Mouse (Mus musculus) kidney, adult 8-10 months (tissue): ENCODE measurements around the gene Pigb.
A peak's percentile ranks its signal among the peaks of the same experiment; 100 is the strongest.

ENCODE experiments used
- DNase-seq, 2 experiments: peaks; one replicate each; pipeline ENCODE4 v3.0.0; 2022

The Pigb gene

GRCm38 (mm10) chr9:73045204-73045603 is 5.0 kb upstream of the Pigb start:
- no peak for DNase-seq

DNA sequence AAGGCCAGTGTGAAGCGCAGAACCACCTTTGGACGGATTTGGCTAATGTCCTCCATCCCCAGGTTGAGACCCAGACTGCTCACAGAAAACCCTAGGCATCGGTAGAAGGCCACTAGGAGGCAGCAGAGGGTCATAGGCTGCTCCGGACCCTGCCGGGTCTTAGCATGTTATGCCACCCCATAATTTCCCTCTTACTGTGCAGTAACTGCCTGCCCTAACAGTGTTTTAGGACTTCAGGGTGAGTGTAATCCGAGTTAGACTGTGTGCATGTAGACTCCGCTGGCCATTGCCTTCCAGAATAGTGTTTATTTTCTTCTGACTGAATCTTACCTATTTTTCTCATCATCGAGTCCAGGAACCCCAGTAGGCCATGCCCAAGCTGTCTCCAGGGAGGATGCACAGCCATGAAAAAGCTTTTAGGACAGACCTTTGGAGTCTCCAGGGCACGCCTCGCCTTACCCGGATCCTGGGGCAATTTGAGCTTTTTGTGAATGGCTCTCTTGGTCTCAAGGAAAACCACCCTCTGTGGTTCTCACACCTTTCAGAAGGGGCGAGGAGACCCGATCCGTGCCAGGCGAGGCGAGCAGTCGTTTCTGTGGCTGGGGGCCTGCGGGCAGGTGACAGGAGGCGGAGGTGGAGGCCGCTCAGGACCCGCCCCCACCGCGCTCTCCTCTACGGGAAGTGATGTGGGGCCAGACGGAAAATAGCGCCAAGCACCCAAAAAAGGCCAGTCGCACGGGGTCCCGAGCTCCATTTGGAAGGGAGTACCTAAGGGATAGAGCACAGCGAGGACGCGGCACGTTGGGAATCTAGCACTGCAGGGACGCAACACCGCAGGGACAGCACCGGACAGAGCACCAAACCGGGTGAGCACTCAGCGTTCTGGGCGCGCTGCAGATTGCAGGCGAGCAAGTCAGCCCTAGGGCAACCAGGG is 4.2 kb upstream of the Pigb start, which contains the start of gene Rab27a:
Gene Rab27a (plus strand): TSS at position 709 of the 934 bp plus-strand sequence.
- DNase-seq = peak; percentile 83 to 89

DNA sequence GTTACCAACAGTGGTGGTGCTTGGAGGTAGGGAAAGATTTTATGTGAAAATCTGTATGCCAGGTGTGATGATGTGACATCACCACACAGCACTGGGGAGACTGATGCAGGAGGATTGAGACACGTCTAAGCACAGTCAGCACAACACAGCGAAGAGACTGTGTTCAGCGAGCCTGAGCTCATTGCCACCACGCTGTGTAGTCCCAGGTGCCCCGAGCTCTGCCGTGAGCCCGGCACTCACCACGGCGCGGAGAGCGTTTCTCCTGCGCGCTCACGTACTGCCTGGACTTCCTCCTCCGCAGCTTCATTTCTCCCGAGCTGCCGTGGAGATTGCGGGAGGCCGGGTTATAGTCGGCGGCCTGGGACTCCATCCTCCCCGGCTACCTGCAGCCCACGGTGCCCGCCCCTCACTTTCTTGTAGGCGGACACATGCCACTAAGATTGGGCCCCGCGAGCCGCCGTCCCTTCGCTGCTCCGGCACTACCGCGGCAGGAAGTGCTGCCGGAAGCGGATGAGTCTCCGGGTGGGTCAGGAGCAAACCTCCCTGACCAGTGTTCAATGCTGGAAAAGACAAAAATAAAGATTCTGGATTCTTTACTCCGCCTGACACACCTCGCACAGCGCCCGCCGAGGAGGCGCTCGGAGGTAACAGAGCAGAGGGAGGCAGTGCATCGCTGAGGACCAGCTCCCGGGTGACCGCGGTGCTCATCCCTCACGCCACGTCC is 794 bp downstream of the Pigb start:
- peak; percentile 91 to 93 for DNase-seq

- DNase-seq = no peak
These were observed 6.8 kb downstream of the Pigb start for GRCm38 (mm10) chr9:73033406-73033805.

GRCm38 (mm10) chr9:73031421-73031820 is 8.8 kb downstream of the Pigb start:
- DNase-seq = no peak

- DNase-seq = no peak
These were observed 9.7 kb downstream of the Pigb start for GRCm38 (mm10) chr9:73030443-73030842.

GRCm38 (mm10) chr9:73025818-73026636 is 14.2 kb downstream of the Pigb start:
- no peak for DNase-seq

GRCm38 (mm10) chr9:73020566-73021097 is 19.5 kb downstream of the Pigb start:
- DNase-seq = no peak

DNA sequence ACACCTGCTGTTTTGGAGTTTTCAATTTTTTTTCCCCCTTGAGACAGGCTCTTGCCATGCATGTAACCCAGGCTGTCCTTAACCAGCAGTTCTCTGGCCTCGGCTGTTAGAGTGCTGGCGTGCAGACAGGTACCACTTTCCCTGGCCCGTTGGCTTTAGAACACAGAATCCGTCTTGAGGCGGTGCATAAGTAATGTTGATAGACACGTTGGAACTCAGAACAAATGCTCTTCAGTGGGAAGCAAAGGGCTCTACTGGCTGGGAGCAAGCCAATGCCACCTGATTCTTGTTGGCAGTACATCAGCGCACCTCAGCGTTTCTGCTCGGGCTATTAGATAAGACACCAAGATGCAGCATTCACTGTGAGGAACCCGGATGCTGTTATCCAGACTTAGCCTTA is 20.3 kb downstream of the Pigb start:
- DNase-seq = no peak

GRCm38 (mm10) chr9:73014724-73015123 is 25.5 kb downstream of the Pigb start:
- no peak for DNase-seq

DNA sequence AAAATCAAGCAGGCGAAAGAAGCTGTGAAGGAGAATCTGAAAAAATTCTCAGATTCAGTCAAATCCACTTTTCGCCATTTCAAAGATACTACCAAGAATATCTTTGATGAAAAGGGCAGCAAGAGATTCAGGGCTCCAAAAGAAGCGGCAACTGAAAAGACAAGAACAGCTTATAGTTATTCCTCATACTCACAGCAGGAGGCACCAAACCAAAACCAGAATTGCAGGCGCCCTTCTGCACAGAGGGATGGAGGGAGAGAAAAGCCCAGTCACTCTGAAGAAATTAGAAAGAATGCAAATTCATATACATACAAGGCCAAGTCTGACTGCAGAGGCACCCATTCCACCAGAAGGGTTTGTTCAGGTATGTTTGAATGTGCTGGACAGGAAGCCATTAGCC is 27.5 kb downstream of the Pigb start:
- no peak for DNase-seq

DNA sequence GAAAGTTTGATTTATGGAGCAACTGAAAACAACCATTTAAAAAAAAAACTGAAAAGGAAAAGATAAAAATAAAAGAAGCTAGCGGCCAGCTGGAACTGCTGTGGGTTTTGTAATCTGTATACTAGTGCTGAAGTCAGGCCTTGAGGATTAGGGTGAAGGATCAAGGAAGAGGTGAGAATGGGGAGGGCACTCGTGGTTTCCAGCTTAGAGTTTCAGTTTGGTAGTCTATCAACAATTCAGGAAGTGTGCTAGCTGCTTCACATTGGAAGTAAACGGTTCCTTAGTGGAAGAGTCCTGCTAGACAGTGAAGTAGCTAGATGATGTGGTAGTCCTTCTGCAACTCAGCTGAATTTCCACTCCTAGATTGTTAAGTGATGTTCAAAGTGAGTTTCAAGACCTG is 31.8 kb downstream of the Pigb start:
- DNase-seq = no peak

- no peak for DNase-seq
These were observed 34.0 kb downstream of the Pigb start for GRCm38 (mm10) chr9:73006175-73006574.

GRCm38 (mm10) chr9:73005106-73005505 is 35.1 kb downstream of the Pigb start:
- no peak for DNase-seq

DNA sequence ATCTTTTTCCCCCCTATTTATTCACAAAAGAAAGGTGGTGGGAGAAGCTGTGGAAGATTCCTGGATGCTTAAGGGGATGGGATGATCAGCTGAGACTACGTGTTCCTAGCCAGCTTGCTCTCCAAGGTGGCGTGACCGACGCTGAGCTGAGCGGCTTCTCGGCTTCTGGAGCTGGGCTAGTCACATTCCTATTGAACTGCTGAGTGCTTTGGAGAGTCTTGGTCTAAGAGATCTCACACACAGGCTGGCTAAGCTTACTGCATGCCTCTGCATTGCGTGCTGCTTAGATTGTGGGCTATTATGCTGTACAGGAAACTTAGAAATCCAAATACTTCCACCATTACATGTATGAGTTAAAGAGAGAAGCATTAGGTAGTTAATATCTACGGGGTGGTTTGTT is 36.1 kb downstream of the Pigb start:
- DNase-seq = no peak

DNA sequence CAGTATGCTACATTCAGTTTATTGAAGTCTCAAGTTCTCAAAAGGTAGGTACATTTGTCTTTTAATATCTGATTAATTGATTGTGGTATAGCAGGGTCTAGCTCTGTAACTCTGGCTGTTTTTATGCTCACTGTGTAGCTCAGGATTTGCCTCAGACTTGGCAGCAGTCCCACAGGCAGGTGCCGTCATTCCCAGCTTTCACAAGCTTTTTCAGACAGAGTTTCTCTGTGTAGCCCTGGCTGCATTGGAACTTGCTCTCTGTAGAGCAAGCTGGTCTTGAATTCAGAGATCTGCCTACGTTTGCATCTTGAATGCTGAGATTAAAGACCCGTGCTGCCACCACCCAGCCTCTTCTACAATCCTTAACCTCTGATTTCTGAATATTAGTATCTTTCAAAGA is 38.0 kb downstream of the Pigb start:
- DNase-seq = no peak

DNA sequence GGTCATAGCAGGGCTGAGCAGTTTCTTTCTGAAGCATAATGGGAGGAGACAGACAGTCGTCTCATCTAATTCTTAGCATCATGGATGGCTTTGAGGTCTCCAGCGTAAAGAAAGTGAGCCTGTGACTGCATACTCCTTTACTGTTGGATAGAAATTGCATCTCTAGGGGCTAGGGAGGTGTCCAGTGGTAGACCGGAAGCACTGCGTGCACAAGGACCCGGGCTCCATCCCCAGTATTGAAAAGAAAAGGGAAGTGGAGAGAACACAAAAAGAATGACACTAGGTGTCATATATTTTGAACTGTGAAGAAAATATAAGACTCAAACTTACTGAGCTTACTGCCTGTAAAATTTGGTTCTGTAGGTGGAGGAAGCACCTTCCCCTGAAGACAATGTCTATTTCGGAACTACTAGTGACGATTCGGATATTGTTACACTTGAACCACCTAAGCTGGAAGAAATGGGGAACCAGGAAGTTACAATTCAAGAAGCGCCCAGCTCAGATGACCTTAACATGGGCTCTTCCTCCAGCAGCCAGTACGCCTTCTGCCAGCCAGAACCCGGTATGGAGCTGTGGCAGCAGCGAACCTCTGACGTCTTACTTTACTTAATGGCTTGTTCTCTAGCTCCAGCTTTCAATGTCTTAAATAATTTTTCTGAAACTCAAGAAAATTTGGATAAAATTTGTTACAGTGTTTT is 38.7 kb downstream of the Pigb start:
- no peak for DNase-seq

- DNase-seq = no peak
These were observed 39.7 kb downstream of the Pigb start for GRCm38 (mm10) chr9:73000487-73000886.

- DNase-seq = no peak
These were observed 43.4 kb downstream of the Pigb start for GRCm38 (mm10) chr9:72996806-72997205.

DNA sequence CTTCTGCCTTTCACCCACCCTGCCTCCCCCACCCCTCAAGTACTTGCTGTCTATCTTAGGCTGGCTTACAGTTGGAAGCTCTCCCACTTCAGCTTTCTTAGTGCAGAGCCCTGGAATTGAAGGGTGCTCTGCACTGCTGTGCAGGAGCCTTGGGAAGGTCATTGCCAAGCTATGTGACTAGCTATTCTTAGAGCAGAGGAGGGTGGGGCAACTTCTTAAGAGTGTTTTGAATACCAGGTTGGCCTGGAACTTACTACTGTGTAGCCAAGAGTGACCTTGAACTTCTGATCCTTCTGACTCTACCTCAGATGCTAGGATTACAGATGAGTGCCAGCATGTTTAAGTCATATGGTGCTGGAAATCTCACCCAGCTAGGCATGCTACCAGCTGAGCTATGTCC is 44.0 kb downstream of the Pigb start:
- no peak for DNase-seq

DNA sequence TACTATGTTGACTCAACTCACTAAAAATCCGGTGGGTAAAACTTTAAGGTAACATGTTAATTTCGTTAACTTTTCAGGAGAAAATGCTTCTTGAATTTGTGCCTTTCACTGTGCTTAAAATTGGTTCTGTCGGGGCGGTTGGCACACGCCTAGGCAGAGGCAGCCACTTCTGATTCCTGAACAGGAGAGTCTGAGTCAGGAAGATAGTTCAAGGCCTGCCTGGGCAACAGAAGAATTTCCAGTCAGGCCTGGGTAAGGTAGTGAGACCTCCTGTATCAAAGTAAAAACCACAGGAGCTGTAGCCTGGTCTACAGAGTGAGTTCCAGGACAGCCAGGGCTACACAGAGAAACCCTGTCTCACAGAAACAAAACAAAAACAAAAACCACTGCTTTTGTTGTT is 47.6 kb downstream of the Pigb start:
- no peak for DNase-seq

GRCm38 (mm10) chr9:72991420-72991819 is 48.8 kb downstream of the Pigb start:
- no peak for DNase-seq
